Mouse (Mus musculus) liver, postnatal 0 days (tissue): Measurements from ENCODE around the gene Hist2h3c1.
A peak's percentile ranks its signal among the peaks of the same experiment; 100 is the strongest.

Experiments
- CTCF ChIP-seq: sonication (generic); IDR thresholded peaks from 2 replicates; pipeline ENCODE4 v1.5.1; 2016; ENCODE audit warnings: antibody characterized with exemption, low read depth
- EP300 ChIP-seq: IDR thresholded peaks from 2 replicates; pipeline ENCODE4 v1.6.1; 2016; ENCODE audit warnings: antibody characterized with exemption, low read depth, mild to moderate bottlenecking

DNA sequence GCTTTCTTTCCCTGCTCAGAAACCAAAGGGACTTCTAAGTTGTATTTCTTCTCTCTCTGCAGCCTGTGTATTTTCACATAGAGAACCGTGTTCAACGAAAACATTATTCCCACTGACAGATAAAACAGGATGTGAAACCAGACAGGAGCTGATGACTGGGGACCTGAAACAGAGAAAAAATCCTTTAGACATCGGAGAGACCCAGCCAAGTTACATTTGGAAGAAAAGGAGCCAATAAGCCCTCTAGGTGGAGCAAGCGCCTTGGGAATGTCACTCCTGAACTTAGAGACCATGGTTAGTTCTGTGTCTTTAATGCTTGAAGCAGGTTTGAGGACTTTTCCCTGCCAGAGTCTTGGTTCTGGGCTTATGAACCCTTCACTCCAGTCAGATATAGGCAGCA, 38.0 kb downstream of the Hist2h3c1 start:
- TF ChIP-seq CTCF (peak; percentile 62), EP300 (no peak)
